Mouse (Mus musculus) olfactory bulb, adult 2 months (tissue): ENCODE results near the gene Wdr73. TPM values are rescaled to one million over a fixed set of nuclear protein-coding genes. Genes with fewer than 3 reads are reported as not detected.
"Not testable (repeated sequence)": the region's sequence is repeated elsewhere in the genome, so short reads cannot be mapped to it uniquely, and the experiment has no call there.

Source experiments
- H3K27ac ChIP-seq: fragments of 200-500 bp; 2 replicates; pipeline ENCODE4 v1.5.1; 2012; ENCODE audit warnings: low read depth, low read length; ENCODE audit not compliant: insufficient read depth
- H3K4me1 ChIP-seq: fragments of 200-500 bp; 2 replicates; pipeline ENCODE4 v1.6.1; 2012; ENCODE audit warnings: low read length; ENCODE audit not compliant: control insufficient read depth, insufficient read depth
- H3K4me3 ChIP-seq: fragments of 200-500 bp; 2 replicates; pipeline ENCODE4 v1.5.1; 2012; ENCODE audit warnings: mild to moderate bottlenecking, low read depth, low read length, moderate library complexity; ENCODE audit not compliant: insufficient read depth
- CTCF ChIP-seq: fragments of 200-500 bp; IDR thresholded peaks from 2 replicates; pipeline ENCODE4 v1.5.1; 2012; ENCODE audit warnings: low read depth, mild to moderate bottlenecking, low read length, moderate library complexity; ENCODE audit not compliant: insufficient read depth
- POLR2A ChIP-seq: fragments of 200-500 bp; IDR thresholded peaks from 2 replicates; pipeline ENCODE4 v1.6.1; 2012; ENCODE audit warnings: mild to moderate bottlenecking, low read depth, low read length, moderate library complexity; ENCODE audit not compliant: insufficient read depth
- WGBS: fragments of 180-500 bp; shearing (Covaris S2); methylation state at CpG from one replicate; pipeline ENCODE4 v1.1.7; 2018; 5-methylcytosine and 5-hydroxymethylcytosine counted together
- polyA plus RNA-seq: library from polyadenylated mRNA; stranded (reverse); fragments of >200 nt; gene quantifications from 2 replicates; pipeline ENCODE4 v1.2.4, GENCODE M21; 2012; ENCODE audit warnings: low replicate concordance; ENCODE audit not compliant: missing spikeins, insufficient read depth, insufficient read length

Gene Wdr73
- not detected in 2 replicates for polyA plus RNA-seq

DNA sequence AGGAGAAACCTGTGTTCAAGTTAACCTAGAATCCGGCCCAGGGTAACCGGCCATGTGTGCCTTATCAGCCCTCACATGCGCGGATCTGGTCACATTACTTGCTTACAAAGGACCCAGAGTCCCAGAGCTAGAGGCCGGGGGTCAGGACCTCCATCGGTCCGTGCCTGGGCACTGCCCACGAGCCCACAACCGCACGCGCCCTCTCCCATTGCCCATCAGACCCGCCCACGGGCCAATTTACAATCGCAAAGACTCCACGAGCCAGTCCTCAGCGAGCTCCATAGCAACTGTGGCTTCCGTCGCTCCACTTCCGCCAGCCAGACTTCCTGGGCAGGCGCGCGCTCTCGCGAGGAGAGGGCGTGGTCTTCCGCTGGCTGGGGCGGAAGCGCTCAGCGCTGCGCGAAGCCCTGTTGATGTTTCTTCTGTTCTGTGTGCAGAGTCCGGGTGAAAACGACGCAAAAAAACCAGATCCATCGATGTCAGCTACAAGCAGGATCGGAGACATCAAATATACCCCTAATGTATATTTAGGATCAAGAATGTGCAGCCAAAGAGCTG, at the start of gene Wdr73:
Gene Wdr73, minus strand, starts transcription at position 326 of the 558 bp plus-strand sequence.
- TF ChIP-seq POLR2A (peak; percentile 83), CTCF (no peak)
- Histone ChIP-seq H3K27ac (0 out of 2 replicates have a peak within 1 kb of the TSS, but pooled peaks have one; percentile 43), H3K4me3 (peak within 1 kb of the TSS; percentile 59), H3K4me1 (peaks cover 21% of the 10 kb centered on the region)
- under 1% methylated on average over 36 of the region's 36 CpGs for WGBS

- H3K4me3 ChIP-seq, result peak within 1 kb of the TSS; percentile 84
- 2% methylated on average over 44 of the region's 44 CpGs for WGBS
- no peak for TF ChIP-seq CTCF
- peak; percentile 65 for TF ChIP-seq POLR2A
- H3K27ac ChIP-seq, result peak within 1 kb of the TSS; percentile 97
- H3K4me1 ChIP-seq, result peaks cover 5% of the 10 kb centered on the region
These were observed 46.6 kb upstream of the Wdr73 start, which contains the start of gene Sec11a for GRCm38 (mm10) chr7:80947445-80948350. Sec11a (minus strand) TSS chr7:80947780.

- Histone ChIP-seq H3K27ac (no peak overlapping the region), H3K4me3 (no peak overlapping the region), H3K4me1 (no peaks in the 10 kb centered on the region)
- 89% methylated on average over 4 of the region's 4 CpGs for WGBS
- TF ChIP-seq CTCF (no peak), POLR2A (no peak)
These were observed 38.7 kb upstream of the Wdr73 start for GRCm38 (mm10) chr7:80939808-80940207.

DNA sequence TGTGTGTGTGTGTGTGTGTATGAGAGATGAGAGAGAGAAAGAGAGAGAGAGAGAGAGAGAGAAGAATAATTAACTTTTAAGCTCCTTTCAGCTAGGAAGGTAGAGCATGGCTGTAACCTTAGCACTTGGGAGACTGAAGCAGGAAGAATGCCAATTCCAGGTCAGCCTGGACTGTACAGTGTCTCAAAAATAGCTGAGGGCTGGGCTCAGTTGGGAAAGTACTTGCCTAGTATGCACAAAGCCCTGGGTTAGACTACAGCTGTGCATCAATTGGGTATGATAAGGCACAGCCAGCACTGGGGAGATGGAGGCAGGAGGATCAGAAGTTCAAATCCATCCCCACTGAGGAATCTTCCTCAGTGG, 36.2 kb upstream of the Wdr73 start:
- not testable (repeated sequence) for H3K4me3 ChIP-seq, H3K4me1 ChIP-seq, H3K27ac ChIP-seq

- H3K4me3 ChIP-seq, H3K27ac ChIP-seq, H3K4me1 ChIP-seq: not testable (repeated sequence)
- WGBS, result 72% methylated on average over 7 of the region's 7 CpGs
These were observed 35.7 kb upstream of the Wdr73 start for GRCm38 (mm10) chr7:80936617-80937303.

DNA sequence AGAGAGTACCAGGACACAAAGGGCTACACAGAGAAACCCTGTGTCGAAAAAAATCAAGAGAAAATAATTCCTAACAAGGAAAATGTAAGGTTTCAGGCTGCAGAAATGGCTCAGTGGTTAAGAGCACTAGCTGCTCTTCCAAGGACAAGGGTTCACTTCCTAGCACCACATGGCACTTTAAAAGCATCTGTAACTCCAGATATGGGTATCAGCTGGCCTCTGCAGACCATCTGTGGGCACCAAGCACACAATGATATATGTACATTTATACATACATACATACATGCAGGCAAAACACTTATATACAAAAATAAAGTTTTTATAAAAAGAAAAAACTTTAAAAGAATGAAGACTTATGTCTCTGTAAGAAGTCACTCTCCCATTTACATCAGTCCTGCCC, 34.8 kb upstream of the Wdr73 start:
- H3K4me3 ChIP-seq, result no peak overlapping the region
- no peaks in the 10 kb centered on the region for H3K4me1 ChIP-seq
- no peak for TF ChIP-seq CTCF
- no peak for TF ChIP-seq POLR2A
- WGBS, result 94% methylated on average over 1 of the region's 1 CpGs
- H3K27ac ChIP-seq, result no peak overlapping the region

GRCm38 (mm10) chr7:80932777-80933176, 31.7 kb upstream of the Wdr73 start:
- TF ChIP-seq CTCF (no peak), POLR2A (no peak)
- WGBS, result 70% methylated on average over 1 of the region's 1 CpGs

GRCm38 (mm10) chr7:80931618-80932207, 30.6 kb upstream of the Wdr73 start:
- no peaks in the 10 kb centered on the region for H3K4me1 ChIP-seq
- H3K27ac ChIP-seq, result no peak overlapping the region
- no peak overlapping the region for H3K4me3 ChIP-seq
- TF ChIP-seq POLR2A, result no peak
- WGBS, result 70% methylated on average over 8 of the region's 8 CpGs

More at GRCm38 (mm10) chr7:80932777-80933176, 31.7 kb upstream of the Wdr73 start:
- Histone ChIP-seq H3K4me1 (no peaks in the 10 kb centered on the region), H3K4me3 (no peak overlapping the region), H3K27ac (no peak overlapping the region)

DNA sequence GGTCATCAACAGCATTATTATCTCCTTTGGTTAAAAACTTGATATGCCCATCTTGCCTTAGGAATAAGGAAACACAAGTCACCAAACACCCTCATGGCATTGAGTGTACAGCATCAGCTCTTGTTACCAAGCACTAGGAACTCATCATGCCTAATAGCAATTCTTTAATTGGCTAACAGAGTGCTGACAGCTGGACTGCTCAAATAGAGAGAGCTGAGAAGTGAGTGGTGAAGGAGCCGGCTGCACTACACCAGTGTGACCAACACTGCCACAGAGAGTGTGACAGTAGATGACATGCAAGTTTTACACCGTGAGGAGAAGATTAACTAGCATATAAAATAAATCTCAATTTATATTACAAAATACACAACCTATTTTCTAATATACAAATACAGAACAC, 22.1 kb upstream of the Wdr73 start:
- 88% methylated on average over 2 of the region's 2 CpGs for WGBS
- no peaks in the 10 kb centered on the region for H3K4me1 ChIP-seq
- no peak overlapping the region for H3K4me3 ChIP-seq
- TF ChIP-seq POLR2A, result no peak
- TF ChIP-seq CTCF, result no peak
- H3K27ac ChIP-seq, result no peak overlapping the region
